Comparison of ENCODE assay signal across 12 mouse cellular contexts in the genomic region with DNA sequence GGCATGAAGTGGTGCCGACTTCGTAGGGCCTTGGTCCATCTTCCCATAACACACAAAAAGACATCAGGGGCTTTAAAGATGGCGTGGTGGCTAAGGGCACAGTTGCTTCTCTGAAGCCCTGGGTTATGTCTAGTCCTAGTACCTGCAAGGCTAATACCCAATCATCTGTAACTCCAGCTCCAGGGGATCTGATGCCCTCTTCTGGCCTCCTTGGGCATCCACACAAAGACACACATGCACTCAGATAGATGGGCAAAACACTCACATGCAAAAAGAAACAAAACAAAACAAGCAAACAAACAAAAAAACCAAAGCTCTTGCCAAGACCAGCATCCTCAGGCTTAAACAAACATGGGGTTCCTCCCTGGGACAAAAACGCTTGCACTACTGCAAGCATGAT. TPM values are rescaled to one million over a fixed set of nuclear protein-coding genes. Genes with fewer than 3 reads are reported as not detected.
DNase-seq lines count a peak whose midpoint lies in the region; ATAC-seq and TF ChIP-seq lines count a peak whose summit lies in the region.
"Had no signal": no experiment of that assay in that cellular context is flagged by ENCODE, and none has a peak within 500 bp of the region (broad histone marks: within the 10 kb centered on the region; RNA-seq: fewer than 3 reads in every experiment).

No protein-coding gene starts in this region.

- ATAC-seq in heart, embryonic 13.5 days (ENCODE audit: extremely low read depth, insufficient number of reproducible peaks, low FRiP score, low TSS enrichment): no peak
- no peak for ATAC-seq in lung, postnatal 0 days
- no peak for ATAC-seq in Patski
- ATAC-seq: hindbrain, embryonic 16.5 days had no signal

- H3K4me3 ChIP-seq in heart, embryonic 13.5 days: no peak overlapping the region
- no peak overlapping the region for H3K4me3 ChIP-seq in lung, postnatal 0 days (ENCODE audit: low read depth, low read length)
- H3K4me3 ChIP-seq: limb, embryonic 12.5 days had no signal

- no peak for DNase-seq in heart, postnatal 36 days
- DNase-seq in lung, postnatal 0 days (ENCODE audit: low spot score): no peak
- no peak for DNase-seq in lung, adult 18-20 months
- DNase-seq in Patski (ENCODE audit: low read depth, low spot score): no peak
- peak; percentile 14 for DNase-seq in splenic B cell, adult 2 months (ENCODE audit: low read depth, low spot score)
- no peak for DNase-seq in adrenal gland, postnatal 4 days (ENCODE audit: low spot score in 2 of 2)
- DNase-seq: adrenal gland, postnatal 36 days; cerebellum, adult 9-10 months; right cerebral cortex, adult 18-20 months had no signal

- in situ Hi-C loops in Patski (cut with MboI; ENCODE audit: low pct_unique_long_range_greater_than_20kb): loop anchor here (5.0 to 25.0 kb wide), 3 partner anchors 81 to 571 kb away; a partner anchor contains a TSS

- peak overlapping the region; percentile 71 for H3K27ac ChIP-seq in heart, embryonic 13.5 days (replicated peaks)
- H3K27ac ChIP-seq in lung, postnatal 0 days (ENCODE audit: low read length): no peak overlapping the region
- H3K27ac ChIP-seq: limb, embryonic 12.5 days had no signal

- H3K4me1 ChIP-seq in heart, embryonic 13.5 days: peaks cover 50% of the 10 kb centered on the region
- H3K4me1 ChIP-seq in lung, postnatal 0 days (ENCODE audit: insufficient read depth, low read depth, low read length): peaks cover 8% of the 10 kb centered on the region; the same call in 1 of the 2 replicates

- 0 out of 2 replicates have a peak overlapping the region, but pooled peaks have one; percentile 19 for H3K9ac ChIP-seq in heart, embryonic 13.5 days
- H3K9ac ChIP-seq in lung, postnatal 0 days (replicated peaks; ENCODE audit: low read depth): no peak overlapping the region
- H3K9ac ChIP-seq: limb, embryonic 12.5 days had no signal

- WGBS in heart, embryonic 13.5 days: 73% methylated on average over 4 of the region's 4 CpGs
- WGBS in lung, postnatal 0 days: 70% methylated on average over 4 of the region's 4 CpGs

- CTCF ChIA-PET in Patski (lab: Charles Lee): interaction anchor here (0.6 to 1.7 kb wide), 8 partner anchors 13 to 113 kb away, joined by 3 to 5 read pairs (median 4); no protein-coding TSS in a partner anchor

- H3K4me2 ChIP-seq in heart, embryonic 13.5 days: peak overlapping the region; percentile 35
- H3K4me2 ChIP-seq in lung, postnatal 0 days (replicated peaks; ENCODE audit: low read depth, low read length): no peak overlapping the region
- H3K4me2 ChIP-seq: limb, embryonic 12.5 days had no signal

- TF ChIP-seq EP300 in lung, postnatal 0 days (IDR thresholded peaks at IDR 0.05): no peak

- POLR2A ChIA-PET in Patski (lab: Charles Lee): no interaction called here

- H3K36me3 ChIP-seq in heart, embryonic 13.5 days: peaks cover 10% of the 10 kb centered on the region
- 0 out of 2 replicates have a peak, but pooled peaks cover 2% of the 10 kb centered on the region for H3K36me3 ChIP-seq in lung, postnatal 0 days (ENCODE audit: insufficient read depth, low read length)
- H3K36me3 ChIP-seq in splenic B cell, adult 2 months (ENCODE audit: control insufficient read depth, insufficient read depth, low read length, poor library complexity, severe bottlenecking): no peaks in the 10 kb centered on the region

- TF ChIP-seq CTCF in lung, postnatal 0 days (IDR thresholded peaks at IDR 0.05): peak; percentile 73
- TF ChIP-seq CTCF in Patski (IDR thresholded peaks at IDR 0.05): peak; percentile 79

- intact Hi-C loops in heart, postnatal 36 days (cut with DNase I): no loop called here

- H3K9me3 ChIP-seq in heart, embryonic 13.5 days: peaks cover under 1% of the 10 kb centered on the region
- no peaks in the 10 kb centered on the region for H3K9me3 ChIP-seq in lung, postnatal 0 days (ENCODE audit: low read length)
- H3K9me3 ChIP-seq: limb, embryonic 12.5 days had no signal

- H3K27me3 ChIP-seq in heart, embryonic 13.5 days (replicated peaks): no peaks in the 10 kb centered on the region
- no peaks in the 10 kb centered on the region for H3K27me3 ChIP-seq in lung, postnatal 0 days (replicated peaks; ENCODE audit: insufficient read depth, low read length)
- no peaks in the 10 kb centered on the region for H3K27me3 ChIP-seq in Patski
- no peaks in the 10 kb centered on the region for H3K27me3 ChIP-seq in splenic B cell, adult 2 months (ENCODE audit: control insufficient read depth, insufficient read depth, low read length, poor library complexity, severe bottlenecking)
- H3K27me3 ChIP-seq: limb, embryonic 12.5 days had no signal

RNA-seq across cellular contexts. Expression of a gene that starts 24.9 kb away (rescaled TPM):
- 95.4 and 99.4 TPM in 2 replicates for polyA plus RNA-seq in heart, embryonic 13.5 days (2015; fragmentation: Nextera tagmentation; extraction: Ambion mirVana)
- 10 to 100 TPM; 34.3 to 37.5 TPM for total RNA-seq in heart, postnatal 36 days (2021)
- polyA plus RNA-seq in lung, postnatal 0 days (2015; fragmentation: Nextera tagmentation; extraction: Ambion mirVana): 102 and 115 TPM in 2 replicates
- 160 TPM for polyA plus RNA-seq in Patski (2021)
- total RNA-seq in adrenal gland, postnatal 4 days (2021): 100 to 1,000 TPM in 1 of 2 experiments, 10 to 100 TPM in 1; 99.1 to 105 TPM
